ENCODE assay signal across 20 mouse cellular contexts in genomic region chr1:92638181-92638580, GRCm38 (mm10). TPM values are rescaled to one million over a fixed set of nuclear protein-coding genes. Genes with fewer than 3 reads are reported as not detected.
A peak's percentile ranks its signal among the peaks of the same experiment; 100 is the strongest.
DNase-seq lines count a peak whose midpoint lies in the region; ATAC-seq and TF ChIP-seq lines count a peak whose summit lies in the region.
"Had no signal": no experiment of that assay in that cellular context is flagged by ENCODE, and none has a peak within 500 bp of the region (broad histone marks: within the 10 kb centered on the region; RNA-seq: fewer than 3 reads in every experiment).

No protein-coding gene starts in this region.

- H3K27me3 ChIP-seq in liver, embryonic 12.5 days (replicated peaks) = no peaks in the 10 kb centered on the region
- H3K27me3 ChIP-seq: embryonic facial prominence, embryonic 12.5 days; kidney, embryonic 15.5 days had no signal

- peak overlapping the region; percentile 61 for H3K27ac ChIP-seq in left cerebral cortex, adult 2 months
- no peak overlapping the region for H3K27ac ChIP-seq in liver, embryonic 12.5 days
- H3K27ac ChIP-seq: embryonic facial prominence, embryonic 12.5 days; hindbrain, postnatal 0 days; kidney, embryonic 15.5 days; stomach, postnatal 0 days had no signal

- no peaks in the 10 kb centered on the region for H3K9me3 ChIP-seq in liver, embryonic 12.5 days (replicated peaks)
- H3K9me3 ChIP-seq: embryonic facial prominence, embryonic 12.5 days; kidney, embryonic 15.5 days; megakaryocyte, embryonic 14.5 days had no signal

- no peak overlapping the region for H3K9ac ChIP-seq in liver, embryonic 12.5 days
- H3K9ac ChIP-seq: embryonic facial prominence, embryonic 12.5 days; kidney, embryonic 15.5 days; liver, postnatal 0 days had no signal

- 84% methylated on average over 3 of the region's 3 CpGs for WGBS in liver, embryonic 12.5 days (ENCODE audit: insufficient replicate concordance)

- peak; percentile 75 for ATAC-seq in frontal cortex, adult (ENCODE audit: low TSS enrichment)
- ATAC-seq in liver, embryonic 12.5 days = no peak
- ATAC-seq: forebrain, embryonic 14.5 days; hindbrain, postnatal 0 days; liver, postnatal 0 days had no signal

- no peak for TF ChIP-seq CTCF in left cerebral cortex, adult 2 months (IDR thresholded peaks at IDR 0.05)

- peaks cover 22% of the 10 kb centered on the region for H3K4me1 ChIP-seq in liver, embryonic 12.5 days

- intact Hi-C loops in left cerebral cortex, adult 2 months (cut with DNase I) = no loop called here

- H3K36me3 ChIP-seq in liver, embryonic 12.5 days = peaks cover 45% of the 10 kb centered on the region

- DNase-seq in frontal cortex, postnatal 25 days (ENCODE audit: low spot score in 2 of 2) = no peak
- DNase-seq in right cerebral cortex, adult 2 months (ENCODE audit: low spot score in 2 of 2) = peak; percentile 66 to 71
- DNase-seq in right cerebral cortex, postnatal 14 days = no peak
- peak; percentile 45 to 68 for DNase-seq in left cerebral cortex, adult 2 months (ENCODE audit: extremely low spot score in 1 of 2, low spot score in 2 of 2)
- DNase-seq in cerebellum, adult 18-20 months = no peak
- no peak for DNase-seq in lung, adult 18-20 months
- DNase-seq: cerebellum, postnatal 10 days; spleen, adult 18-20 months had no signal

- H3K4me2 ChIP-seq in liver, embryonic 12.5 days = no peak overlapping the region
- H3K4me2 ChIP-seq: embryonic facial prominence, embryonic 12.5 days; kidney, embryonic 15.5 days had no signal

- H3K4me3 ChIP-seq in left cerebral cortex, adult 2 months = no peak overlapping the region
- H3K4me3 ChIP-seq in liver, embryonic 12.5 days = no peak overlapping the region
- H3K4me3 ChIP-seq: embryonic facial prominence, embryonic 12.5 days; kidney, embryonic 15.5 days; megakaryocyte, embryonic 14.5 days had no signal

RNA-seq across cellular contexts. Expression of gene Cops9, which starts 3.6 kb away (rescaled TPM):
- total RNA-seq in left cerebral cortex, adult 2 months (2021) = 100 to 1,000 TPM; 237 TPM
- polyA plus RNA-seq in liver, embryonic 12.5 days (2016; fragmentation: Nextera tagmentation; extraction: Ambion mirVana) = 216 and 232 TPM in 2 replicates

RNA-seq across cellular contexts. Expression of gene Otos, which starts 10.5 kb away (rescaled TPM):
- total RNA-seq in left cerebral cortex, adult 2 months (2021) = not detected
- polyA plus RNA-seq in liver, embryonic 12.5 days (2016; fragmentation: Nextera tagmentation; extraction: Ambion mirVana) = 0.15 and 0.23 TPM in 2 replicates
- total RNA-seq: hindbrain, postnatal 0 days had no signal
- polyA plus RNA-seq: forebrain, embryonic 14.5 days; limb, embryonic 11.5 days had no signal

RNA-seq across cellular contexts. Expression of gene Olfr12, which starts 20.6 kb away (rescaled TPM):
- total RNA-seq in left cerebral cortex, adult 2 months (2021) = not detected
- not detected in 2 replicates for polyA plus RNA-seq in liver, embryonic 12.5 days (2016; fragmentation: Nextera tagmentation; extraction: Ambion mirVana)
- total RNA-seq: granulocyte monocyte progenitor cell, adult 5-6 weeks; hindbrain, postnatal 0 days had no signal
- polyA plus RNA-seq: embryonic facial prominence, embryonic 12.5 days; forebrain, embryonic 14.5 days; heart, embryonic 16.5 days; hindbrain, postnatal 0 days; kidney, embryonic 15.5 days; limb, embryonic 11.5 days; liver, postnatal 0 days; stomach, postnatal 0 days had no signal

RNA-seq across cellular contexts. Expression of gene Olfr1410, which starts 32.6 kb away (rescaled TPM):
- total RNA-seq in left cerebral cortex, adult 2 months (2021) = not detected
- polyA plus RNA-seq in liver, embryonic 12.5 days (2016; fragmentation: Nextera tagmentation; extraction: Ambion mirVana) = not detected in 2 replicates
- total RNA-seq: granulocyte monocyte progenitor cell, adult 5-6 weeks; hindbrain, postnatal 0 days had no signal
- polyA plus RNA-seq: embryonic facial prominence, embryonic 12.5 days; forebrain, embryonic 14.5 days; heart, embryonic 16.5 days; hindbrain, postnatal 0 days; kidney, embryonic 15.5 days; limb, embryonic 11.5 days; liver, postnatal 0 days; stomach, postnatal 0 days had no signal

RNA-seq across cellular contexts. Expression of gene Olfr1411, which starts 44.0 kb away (rescaled TPM):
- total RNA-seq in left cerebral cortex, adult 2 months (2021) = not detected
- polyA plus RNA-seq in liver, embryonic 12.5 days (2016; fragmentation: Nextera tagmentation; extraction: Ambion mirVana) = not detected in 2 replicates
- total RNA-seq: granulocyte monocyte progenitor cell, adult 5-6 weeks; hindbrain, postnatal 0 days had no signal
- polyA plus RNA-seq: embryonic facial prominence, embryonic 12.5 days; forebrain, embryonic 14.5 days; heart, embryonic 16.5 days; hindbrain, postnatal 0 days; kidney, embryonic 15.5 days; limb, embryonic 11.5 days; liver, postnatal 0 days; stomach, postnatal 0 days had no signal

Comparison
In these comparisons a context has a peak if more than half of its experiments do, and no peak if none do; other contexts are left out.
1. DNase-seq: peak in right cerebral cortex, adult 2 months (2 of 2) and left cerebral cortex, adult 2 months (2 of 2); none in frontal cortex, postnatal 25 days (0 of 2), right cerebral cortex, postnatal 14 days (single experiment), cerebellum, adult 18-20 months (0 of 2) and lung, adult 18-20 months (0 of 2).